Mouse (Mus musculus) brain, embryonic 14.5 days (tissue): ENCODE results near the gene Cacna2d2.

Source experiments
- CTCF ChIP-seq: fragments of 200-500 bp; IDR thresholded peaks from 2 replicates; pipeline ENCODE4 v1.5.1; 2012; ENCODE audit warnings: inconsistent platforms, mild to moderate bottlenecking, moderate library complexity, borderline replicate concordance; ENCODE audit not compliant: insufficient read depth, insufficient read length; ENCODE audit errors: extremely low read depth
- POLR2A ChIP-seq: fragments of 200-500 bp; IDR thresholded peaks from 2 replicates; pipeline ENCODE4 v1.6.1; 2012; ENCODE audit warnings: mild to moderate bottlenecking, inconsistent platforms, borderline replicate concordance; ENCODE audit not compliant: poor library complexity, insufficient read depth, insufficient read length, severe bottlenecking; ENCODE audit errors: extremely low read depth

- TF ChIP-seq CTCF = no peak
- TF ChIP-seq POLR2A = no peak
Observed at GRCm38 (mm10) chr9:107417106-107417505, 17.7 kb downstream of the Cacna2d2 start.
